Mouse (Mus musculus): Measurements from ENCODE around the gene Pou2f1.

DNA sequence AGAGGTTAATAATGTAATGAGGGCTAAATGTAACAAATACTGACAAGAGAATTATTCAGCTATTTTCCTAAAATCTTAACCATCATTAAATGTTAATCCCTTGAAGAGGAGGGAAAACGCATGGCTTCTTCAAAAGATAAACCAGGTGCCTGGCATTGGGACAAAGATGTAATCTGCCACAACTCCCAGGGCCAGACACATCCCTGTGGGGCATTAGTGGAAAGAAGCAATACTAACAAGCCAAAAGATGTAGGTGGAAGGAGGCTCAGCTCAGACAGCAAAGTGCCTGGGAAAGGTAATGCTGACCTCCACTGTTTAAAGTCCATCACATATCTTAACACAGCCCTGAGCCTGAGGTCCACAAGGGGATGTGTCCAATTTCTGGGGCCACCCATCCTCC, 80.0 kb downstream of the Pou2f1 start:
- TF ChIP-seq EP300 (optimal IDR thresholded peaks at IDR 0.05) (no peak), CTCF (IDR thresholded peaks at IDR 0.05; ENCODE audit: low read depth) (no peak)
